Mouse (Mus musculus): ENCODE data around the gene Elk3. TPM values are rescaled to one million over a fixed set of nuclear protein-coding genes. Genes with fewer than 3 reads are reported as not detected.

Elk3 gene
- total RNA-seq, 2 experiments from 2014 or later = 31.7 to 32.9 TPM

- DNase-seq = peak; percentile 32
- intact Hi-C loops (cut with DNase I; ENCODE audit: low total_unique reads) = no loop called here
Observed at GRCm38 (mm10) chr10:93275212-93276136, 35.5 kb downstream of the Elk3 start.

GRCm38 (mm10) chr10:93274277-93274696 lies 36.6 kb downstream of the Elk3 start:
- intact Hi-C loops (cut with DNase I; ENCODE audit: low total_unique reads) = no loop called here

GRCm38 (mm10) chr10:93272986-93273982 lies 37.7 kb downstream of the Elk3 start:
- intact Hi-C loops (cut with DNase I; ENCODE audit: low total_unique reads) = no loop called here
- DNase-seq = no peak

More at GRCm38 (mm10) chr10:93274277-93274696, 36.6 kb downstream of the Elk3 start:
- no peak for DNase-seq

GRCm38 (mm10) chr10:93271831-93272230 lies 39.1 kb downstream of the Elk3 start:
- intact Hi-C loops (cut with DNase I; ENCODE audit: low total_unique reads) = no loop called here

GRCm38 (mm10) chr10:93270889-93271460 lies 40.0 kb downstream of the Elk3 start:
- intact Hi-C loops (cut with DNase I; ENCODE audit: low total_unique reads) = no loop called here
- DNase-seq = no peak

More at GRCm38 (mm10) chr10:93271831-93272230, 39.1 kb downstream of the Elk3 start:
- DNase-seq = peak; percentile 36

- DNase-seq = no peak
- intact Hi-C loops (cut with DNase I; ENCODE audit: low total_unique reads) = no loop called here
Observed at GRCm38 (mm10) chr10:93269744-93270143, 41.2 kb downstream of the Elk3 start.

GRCm38 (mm10) chr10:93268339-93268738 lies 42.6 kb downstream of the Elk3 start:
- no peak for DNase-seq
- intact Hi-C loops (cut with DNase I; ENCODE audit: low total_unique reads) = no loop called here

GRCm38 (mm10) chr10:93267509-93267908 lies 43.4 kb downstream of the Elk3 start:
- no peak for DNase-seq
- intact Hi-C loops (cut with DNase I; ENCODE audit: low total_unique reads) = no loop called here

- intact Hi-C loops (cut with DNase I; ENCODE audit: low total_unique reads) = no loop called here
- DNase-seq = no peak
Observed at GRCm38 (mm10) chr10:93266521-93266920, 44.4 kb downstream of the Elk3 start.

GRCm38 (mm10) chr10:93265833-93266232 lies 45.1 kb downstream of the Elk3 start:
- intact Hi-C loops (cut with DNase I; ENCODE audit: low total_unique reads) = no loop called here
- peak; percentile 2 for DNase-seq

- intact Hi-C loops (cut with DNase I; ENCODE audit: low total_unique reads) = no loop called here
- DNase-seq = peak; percentile 2
Observed at GRCm38 (mm10) chr10:93264001-93264400, 46.9 kb downstream of the Elk3 start.

GRCm38 (mm10) chr10:93263431-93263830 lies 47.5 kb downstream of the Elk3 start:
- peak; percentile 3 for DNase-seq

GRCm38 (mm10) chr10:93261981-93262499 lies 48.9 kb downstream of the Elk3 start:
- DNase-seq = no peak
- intact Hi-C loops (cut with DNase I; ENCODE audit: low total_unique reads) = no loop called here

More at GRCm38 (mm10) chr10:93263431-93263830, 47.5 kb downstream of the Elk3 start:
- intact Hi-C loops (cut with DNase I; ENCODE audit: low total_unique reads) = no loop called here

GRCm38 (mm10) chr10:93261132-93261980 lies 49.6 kb downstream of the Elk3 start:
- intact Hi-C loops (cut with DNase I; ENCODE audit: low total_unique reads) = no loop called here
- DNase-seq = peak; percentile 64

GRCm38 (mm10) chr10:93259826-93260225 lies 51.1 kb downstream of the Elk3 start:
- intact Hi-C loops (cut with DNase I; ENCODE audit: low total_unique reads) = loop anchor here (10.0 kb wide), 1 partner anchor 95 kb away; the partner anchor contains the start of gene Cdk17
- no peak for DNase-seq

GRCm38 (mm10) chr10:93255294-93255693 lies 55.6 kb downstream of the Elk3 start:
- intact Hi-C loops (cut with DNase I; ENCODE audit: low total_unique reads) = loop anchor here (10.0 kb wide), 1 partner anchor 90 kb away; the partner anchor contains the start of gene Cdk17
- DNase-seq = peak; percentile 37

- intact Hi-C loops (cut with DNase I; ENCODE audit: low total_unique reads) = loop anchor here (10.0 kb wide), 1 partner anchor 88 kb away; the partner anchor contains the start of gene Cdk17
- no peak for DNase-seq
Observed at GRCm38 (mm10) chr10:93253156-93253555, 57.8 kb downstream of the Elk3 start.

GRCm38 (mm10) chr10:93252661-93253060 lies 58.3 kb downstream of the Elk3 start:
- DNase-seq = no peak
- intact Hi-C loops (cut with DNase I; ENCODE audit: low total_unique reads) = loop anchor here (10.0 kb wide), 1 partner anchor 88 kb away; the partner anchor contains the start of gene Cdk17
